Mouse (Mus musculus): ENCODE measurements around the gene Rbfox3. TPM values are rescaled to one million over a fixed set of nuclear protein-coding genes. Genes with fewer than 3 reads are reported as not detected.

The Rbfox3 gene
- 54.3 and 55.2 TPM in 2 replicates for polyA plus RNA-seq (2015; fragmentation: Nextera tagmentation; extraction: Ambion mirVana)

DNA sequence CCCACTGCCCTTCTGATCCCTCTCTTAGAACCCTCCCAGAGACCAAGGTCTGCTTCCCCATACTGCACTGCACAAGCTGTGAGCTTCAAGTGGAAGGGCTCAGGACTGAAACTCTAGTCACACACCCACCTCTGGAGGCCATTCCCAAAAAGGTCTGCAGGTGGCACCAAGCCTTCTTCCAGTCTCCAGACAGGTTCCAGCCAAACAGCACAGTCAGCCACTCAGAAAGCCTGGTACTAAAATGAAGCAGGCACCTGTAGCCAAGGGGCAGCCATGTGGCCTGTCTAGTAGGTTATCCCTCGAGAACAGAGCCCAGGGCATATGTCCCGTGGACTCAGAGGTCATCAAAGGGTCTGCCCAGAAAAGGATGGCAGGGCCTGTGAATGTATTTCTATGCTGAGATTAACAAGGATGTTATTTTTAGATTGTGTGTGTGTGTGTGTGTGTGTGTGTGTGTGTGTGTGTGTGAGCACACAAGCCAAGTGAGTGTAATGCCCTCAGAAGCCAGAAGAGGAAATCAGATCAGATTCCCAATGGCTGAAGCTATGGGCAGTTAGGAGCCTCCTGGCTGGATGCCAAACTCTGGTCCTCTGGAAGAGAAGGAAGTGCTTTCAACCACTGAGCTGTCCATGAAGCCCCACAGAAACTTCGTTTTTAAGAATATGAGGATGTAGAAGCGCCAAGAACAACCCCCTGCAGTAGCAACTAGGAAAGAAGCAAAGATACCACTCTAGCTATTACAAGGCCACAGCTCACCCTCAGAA, at the start of gene Rbfox3:
TSS of gene Rbfox3 (minus strand) at position 291 of the 764 bp plus-strand sequence.
- Histone ChIP-seq H3K4me1 (replicated peaks) (peaks cover 48% of the 10 kb centered on the region), H3K27me3 (peaks cover 15% of the 10 kb centered on the region), H3K27ac (peak within 1 kb of the TSS; percentile 99), H3K9me3 (no peaks in the 10 kb centered on the region), H3K9ac (0 out of 2 replicates have a peak within 1 kb of the TSS, but pooled peaks have one; percentile 13), H3K4me2 (peak within 1 kb of the TSS; percentile 88), H3K36me3 (no peaks in the 10 kb centered on the region), H3K4me3 (no peak within 1 kb of the TSS)
- ATAC-seq (ENCODE audit: low FRiP score) = no peak
- 63% methylated on average over 4 of the region's 4 CpGs for WGBS

DNA sequence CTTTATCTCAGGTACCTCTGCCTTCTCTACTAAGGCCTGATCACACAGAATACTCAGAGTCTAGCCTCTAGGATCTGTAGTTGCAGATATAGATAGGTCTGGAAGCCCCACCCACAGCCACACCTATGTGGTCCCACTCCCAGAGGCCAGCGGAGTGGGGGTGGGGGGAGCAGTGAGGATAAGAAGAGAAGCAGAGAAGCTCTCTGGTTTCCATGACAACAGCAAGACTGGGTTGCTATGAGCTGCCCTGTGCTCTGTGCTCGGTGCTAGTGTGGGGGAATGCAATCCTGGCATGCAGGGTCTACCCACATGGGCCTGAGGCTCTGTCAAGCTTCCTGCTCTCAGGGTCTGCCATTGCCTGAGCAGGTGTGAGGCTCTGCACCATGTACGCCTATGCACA, 49.3 kb upstream of the Rbfox3 start:
- Histone ChIP-seq H3K4me3 (no peak overlapping the region), H3K4me1 (replicated peaks) (peaks cover 62% of the 10 kb centered on the region), H3K27me3 (no peaks in the 10 kb centered on the region), H3K4me2 (no peak overlapping the region), H3K36me3 (no peaks in the 10 kb centered on the region), H3K27ac (no peak overlapping the region), H3K9ac (0 out of 2 replicates have a peak overlapping the region, but pooled peaks have one; percentile 4), H3K9me3 (no peaks in the 10 kb centered on the region)
- 37% methylated on average over 3 of the region's 3 CpGs for WGBS
- ATAC-seq (ENCODE audit: low FRiP score) = peak; percentile 27; the same call in 1 of the 2 replicates

DNA sequence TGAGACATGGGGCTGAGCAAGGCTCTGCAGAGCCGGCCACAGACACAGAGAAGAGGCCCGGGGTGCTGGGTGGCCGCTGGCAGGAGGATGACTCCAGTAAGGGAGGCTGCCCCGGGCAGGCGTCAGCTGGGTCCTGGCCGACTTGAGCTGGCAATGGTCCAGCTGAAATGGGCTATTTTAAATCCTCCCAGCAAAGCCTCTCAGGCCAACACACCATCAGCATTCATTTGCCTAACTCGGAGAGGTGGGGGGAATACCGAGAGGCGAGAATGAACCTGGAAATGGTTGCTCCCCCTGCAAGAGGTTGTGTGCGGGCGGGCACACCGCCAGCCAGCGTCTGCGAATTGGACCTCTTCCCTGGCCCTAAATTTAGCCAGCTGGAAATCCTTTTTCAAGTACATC, 45.7 kb upstream of the Rbfox3 start:
- H3K27ac ChIP-seq = peak overlapping the region; percentile 70
- H3K27me3 ChIP-seq = 0 out of 2 replicates have a peak, but pooled peaks cover 3% of the 10 kb centered on the region
- H3K4me3 ChIP-seq = no peak overlapping the region
- 41% methylated on average over 14 of the region's 14 CpGs for WGBS
- H3K4me2 ChIP-seq = peak overlapping the region; percentile 4; the same call in 1 of the 2 replicates
- H3K9me3 ChIP-seq = no peaks in the 10 kb centered on the region
- no peaks in the 10 kb centered on the region for H3K36me3 ChIP-seq
- peaks cover 62% of the 10 kb centered on the region for H3K4me1 ChIP-seq (replicated peaks)
- peak; percentile 55 for ATAC-seq (ENCODE audit: low FRiP score)
- peak overlapping the region; percentile 9; the same call in 1 of the 2 replicates for H3K9ac ChIP-seq

DNA sequence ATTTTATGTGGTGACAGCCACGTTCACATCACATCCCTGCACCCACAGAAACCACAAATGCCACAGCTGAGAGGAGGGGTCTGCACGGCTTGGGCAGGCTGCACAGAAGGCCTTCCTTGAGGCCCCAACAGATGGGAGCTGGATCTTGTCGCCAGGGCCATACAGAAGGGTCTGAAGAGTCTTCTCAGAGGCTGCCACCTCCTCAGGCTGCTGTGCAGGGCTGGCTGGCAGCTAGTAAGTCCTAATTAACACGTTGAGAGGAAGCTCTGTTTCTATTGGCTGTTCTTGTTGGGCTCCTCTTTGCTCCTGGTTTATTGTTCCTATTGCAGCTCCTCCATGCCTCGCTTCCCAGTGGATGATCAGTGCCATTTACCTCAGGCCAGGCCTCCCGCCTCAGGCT, 43.6 kb upstream of the Rbfox3 start:
- H3K27me3 ChIP-seq = 0 out of 2 replicates have a peak, but pooled peaks cover 3% of the 10 kb centered on the region
- peak overlapping the region; percentile 41 for H3K27ac ChIP-seq
- WGBS = 36% methylated on average over 6 of the region's 6 CpGs
- ATAC-seq (ENCODE audit: low FRiP score) = no peak
- peaks cover 48% of the 10 kb centered on the region for H3K4me1 ChIP-seq (replicated peaks)
- no peak overlapping the region for H3K4me3 ChIP-seq
- H3K9ac ChIP-seq = no peak overlapping the region
- no peaks in the 10 kb centered on the region for H3K9me3 ChIP-seq
- H3K36me3 ChIP-seq = no peaks in the 10 kb centered on the region
- H3K4me2 ChIP-seq = no peak overlapping the region

DNA sequence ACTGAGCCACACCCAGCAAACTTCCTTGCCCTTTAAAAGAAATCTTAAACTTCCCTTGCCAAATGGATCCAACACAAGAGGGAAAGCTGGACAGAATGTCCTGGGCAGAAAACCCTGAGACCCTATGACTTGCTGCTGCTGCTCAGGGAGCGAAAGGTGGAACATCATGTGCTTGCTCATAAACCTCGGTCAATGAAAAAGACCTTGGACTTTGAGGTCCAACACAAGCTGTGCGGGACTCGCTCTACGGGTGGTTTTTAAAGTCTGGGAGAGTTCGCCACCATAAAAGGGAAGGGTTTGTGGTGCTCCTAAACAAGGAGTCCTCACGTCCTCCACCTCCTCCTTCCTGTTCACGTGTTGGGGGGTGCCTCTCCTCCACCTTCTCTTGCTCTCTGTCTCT, 34.5 kb upstream of the Rbfox3 start:
- WGBS = 91% methylated on average over 8 of the region's 8 CpGs
- Histone ChIP-seq H3K9ac (no peak overlapping the region), H3K4me3 (no peak overlapping the region), H3K27ac (no peak overlapping the region), H3K4me1 (replicated peaks) (peaks cover 20% of the 10 kb centered on the region), H3K9me3 (no peaks in the 10 kb centered on the region), H3K27me3 (no peaks in the 10 kb centered on the region), H3K4me2 (no peak overlapping the region), H3K36me3 (no peaks in the 10 kb centered on the region)
- no peak for ATAC-seq (ENCODE audit: low FRiP score)

DNA sequence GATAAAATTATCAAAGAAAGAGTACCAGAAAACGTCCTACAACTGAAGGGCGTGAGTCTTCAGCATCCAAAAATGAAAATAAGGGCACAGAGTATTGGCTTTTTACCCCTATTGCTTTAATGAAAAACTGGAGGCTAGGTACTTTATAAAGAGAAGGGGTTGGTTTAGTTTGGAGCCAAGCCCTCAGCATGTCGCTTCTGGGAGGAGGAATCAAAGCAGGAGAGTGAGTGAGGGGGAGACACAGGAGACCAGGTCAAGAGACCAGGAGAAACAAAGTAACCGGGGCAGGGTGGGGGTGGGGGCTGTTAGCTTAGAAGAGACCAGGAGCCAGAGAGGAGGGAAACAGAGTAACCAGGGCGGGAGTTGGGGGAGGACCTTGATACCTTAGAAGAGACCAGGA, 29.9 kb upstream of the Rbfox3 start:
- no peak for ATAC-seq (ENCODE audit: low FRiP score)
- Histone ChIP-seq H3K36me3 (no peaks in the 10 kb centered on the region), H3K4me3 (no peak overlapping the region), H3K27me3 (no peaks in the 10 kb centered on the region), H3K4me2 (no peak overlapping the region), H3K9me3 (no peaks in the 10 kb centered on the region), H3K4me1 (replicated peaks) (peaks cover 14% of the 10 kb centered on the region), H3K9ac (no peak overlapping the region), H3K27ac (no peak overlapping the region)
- 41% methylated on average over 5 of the region's 5 CpGs for WGBS

DNA sequence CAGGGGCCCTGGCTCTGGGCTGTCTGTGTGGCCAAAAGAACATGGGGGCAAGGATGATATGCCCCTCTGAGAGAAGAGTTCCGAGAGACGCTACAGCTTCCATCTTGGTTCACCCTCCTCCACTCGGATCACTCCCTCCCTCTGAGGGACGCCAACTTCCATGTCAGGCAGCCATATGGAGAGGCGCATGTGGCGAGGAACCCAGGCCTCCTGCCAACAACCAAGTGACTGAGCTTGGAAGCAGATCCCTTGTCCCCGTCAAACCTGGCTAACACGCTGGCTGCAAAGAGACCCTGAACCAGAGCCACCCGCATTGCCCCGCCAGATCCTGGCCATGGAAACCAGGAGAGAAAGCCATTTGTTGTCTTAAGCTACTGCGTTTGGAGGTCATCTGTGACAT, 29.1 kb upstream of the Rbfox3 start:
- no peak overlapping the region for H3K4me2 ChIP-seq
- no peaks in the 10 kb centered on the region for H3K9me3 ChIP-seq
- no peak overlapping the region for H3K9ac ChIP-seq
- ATAC-seq (ENCODE audit: low FRiP score) = no peak
- WGBS = 45% methylated on average over 11 of the region's 11 CpGs
- no peak overlapping the region for H3K4me3 ChIP-seq
- no peak overlapping the region; the same call in 1 of the 2 replicates for H3K27ac ChIP-seq
- no peaks in the 10 kb centered on the region for H3K36me3 ChIP-seq
- H3K27me3 ChIP-seq = no peaks in the 10 kb centered on the region
- H3K4me1 ChIP-seq (replicated peaks) = peaks cover 15% of the 10 kb centered on the region

DNA sequence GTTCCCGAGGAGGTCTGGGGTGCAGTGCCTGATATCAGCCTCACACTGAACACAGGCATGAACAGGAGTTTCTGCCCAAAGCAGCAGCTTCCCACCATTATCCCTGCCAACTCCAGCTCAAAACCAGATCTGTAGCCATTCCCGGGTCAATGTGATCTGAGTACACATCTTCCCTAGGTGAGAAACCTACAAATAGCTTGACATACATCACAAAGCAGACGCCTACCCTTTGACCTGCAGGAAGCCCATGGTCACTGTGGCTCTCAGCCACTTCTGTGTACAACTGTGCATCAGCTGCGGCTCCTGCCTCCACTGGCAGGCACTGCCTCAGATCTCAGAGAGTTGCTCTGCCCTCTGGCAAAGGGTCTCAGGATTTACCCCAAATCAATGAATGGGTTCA, 28.3 kb upstream of the Rbfox3 start:
- Histone ChIP-seq H3K9ac (no peak overlapping the region), H3K27me3 (no peaks in the 10 kb centered on the region), H3K4me2 (no peak overlapping the region), H3K4me1 (replicated peaks) (peaks cover 12% of the 10 kb centered on the region; the same call in 1 of the 2 replicates), H3K36me3 (no peaks in the 10 kb centered on the region), H3K27ac (no peak overlapping the region), H3K9me3 (no peaks in the 10 kb centered on the region), H3K4me3 (no peak overlapping the region)
- 90% methylated on average over 4 of the region's 4 CpGs for WGBS
- ATAC-seq (ENCODE audit: low FRiP score) = no peak

DNA sequence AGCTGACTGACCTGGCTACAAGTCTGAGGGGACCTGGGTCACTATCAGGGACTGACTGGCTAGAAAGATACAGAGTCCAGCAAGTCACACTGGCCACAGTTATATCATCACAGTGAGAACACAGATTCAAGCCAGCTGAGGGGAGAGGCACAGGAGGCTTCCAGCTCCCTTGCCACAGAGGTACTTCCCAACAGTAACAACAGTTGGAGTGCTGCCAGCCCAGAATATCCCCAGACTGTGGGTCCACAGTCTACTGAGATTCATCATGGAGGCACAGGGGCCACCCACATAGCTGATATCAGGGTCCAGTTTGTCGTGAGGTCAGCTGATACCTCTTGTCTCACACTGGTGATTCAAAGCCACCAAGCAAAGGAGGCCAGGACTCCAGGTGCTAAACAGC, 23.5 kb upstream of the Rbfox3 start:
- Histone ChIP-seq H3K27me3 (no peaks in the 10 kb centered on the region), H3K9me3 (0 out of 2 replicates have a peak, but pooled peaks cover under 1% of the 10 kb centered on the region), H3K4me1 (replicated peaks) (0 out of 2 replicates have a peak, but pooled peaks cover 3% of the 10 kb centered on the region), H3K4me3 (no peak overlapping the region), H3K27ac (no peak overlapping the region), H3K36me3 (no peaks in the 10 kb centered on the region), H3K4me2 (no peak overlapping the region), H3K9ac (no peak overlapping the region)
- WGBS = 54% methylated on average over 1 of the region's 1 CpGs
- ATAC-seq (ENCODE audit: low FRiP score) = no peak

DNA sequence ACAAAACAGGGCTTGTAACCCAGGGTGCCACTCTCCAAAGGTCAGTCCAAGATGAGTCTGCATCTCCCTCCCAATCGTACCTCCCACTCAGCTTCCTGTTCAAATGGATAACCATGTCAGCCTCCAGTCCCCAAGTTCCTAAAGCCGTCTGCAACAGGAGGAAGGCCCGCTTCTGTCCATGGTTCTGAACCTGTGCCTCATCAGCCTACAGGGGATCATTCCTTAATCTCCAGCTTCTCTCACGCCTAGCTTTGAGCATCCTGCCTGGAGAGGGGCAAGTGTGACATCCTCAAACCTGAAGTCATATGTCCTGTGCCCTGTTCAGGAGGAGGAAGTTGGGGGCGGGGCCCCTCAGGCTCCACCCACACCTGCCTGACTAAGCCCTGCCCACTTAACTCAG, 15.7 kb upstream of the Rbfox3 start:
- Histone ChIP-seq H3K9ac (no peak overlapping the region), H3K4me2 (no peak overlapping the region), H3K4me3 (no peak overlapping the region), H3K36me3 (no peaks in the 10 kb centered on the region), H3K27me3 (no peaks in the 10 kb centered on the region), H3K9me3 (0 out of 2 replicates have a peak, but pooled peaks cover 4% of the 10 kb centered on the region), H3K4me1 (replicated peaks) (0 out of 2 replicates have a peak, but pooled peaks cover 4% of the 10 kb centered on the region), H3K27ac (no peak overlapping the region)
- no peak for ATAC-seq (ENCODE audit: low FRiP score)
- 12% methylated on average over 5 of the region's 5 CpGs for WGBS

DNA sequence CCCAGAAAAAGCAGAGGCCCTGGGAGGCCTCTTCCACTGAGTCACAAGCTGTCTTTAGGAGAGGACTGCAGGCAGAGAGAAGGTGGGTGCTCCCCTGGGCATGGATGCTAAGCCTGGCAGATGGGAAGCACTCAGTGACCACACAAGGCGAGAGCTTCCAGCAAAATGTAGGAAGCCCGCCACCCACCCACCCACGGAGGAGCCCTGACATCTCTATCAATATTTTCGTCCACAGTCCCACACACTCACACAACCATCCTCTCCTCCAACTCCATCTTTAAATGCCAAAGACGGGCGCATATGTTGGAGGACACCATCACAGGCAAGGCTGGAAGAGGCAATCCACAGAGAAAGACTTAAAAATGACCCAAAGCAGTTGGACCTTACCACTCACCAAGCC, 10.5 kb upstream of the Rbfox3 start:
- Histone ChIP-seq H3K4me3 (no peak overlapping the region), H3K4me2 (no peak overlapping the region), H3K9ac (no peak overlapping the region), H3K9me3 (no peaks in the 10 kb centered on the region), H3K27me3 (no peaks in the 10 kb centered on the region), H3K36me3 (no peaks in the 10 kb centered on the region), H3K4me1 (replicated peaks) (peaks cover 28% of the 10 kb centered on the region), H3K27ac (no peak overlapping the region)
- WGBS = 85% methylated on average over 6 of the region's 6 CpGs
- no peak for ATAC-seq (ENCODE audit: low FRiP score)

DNA sequence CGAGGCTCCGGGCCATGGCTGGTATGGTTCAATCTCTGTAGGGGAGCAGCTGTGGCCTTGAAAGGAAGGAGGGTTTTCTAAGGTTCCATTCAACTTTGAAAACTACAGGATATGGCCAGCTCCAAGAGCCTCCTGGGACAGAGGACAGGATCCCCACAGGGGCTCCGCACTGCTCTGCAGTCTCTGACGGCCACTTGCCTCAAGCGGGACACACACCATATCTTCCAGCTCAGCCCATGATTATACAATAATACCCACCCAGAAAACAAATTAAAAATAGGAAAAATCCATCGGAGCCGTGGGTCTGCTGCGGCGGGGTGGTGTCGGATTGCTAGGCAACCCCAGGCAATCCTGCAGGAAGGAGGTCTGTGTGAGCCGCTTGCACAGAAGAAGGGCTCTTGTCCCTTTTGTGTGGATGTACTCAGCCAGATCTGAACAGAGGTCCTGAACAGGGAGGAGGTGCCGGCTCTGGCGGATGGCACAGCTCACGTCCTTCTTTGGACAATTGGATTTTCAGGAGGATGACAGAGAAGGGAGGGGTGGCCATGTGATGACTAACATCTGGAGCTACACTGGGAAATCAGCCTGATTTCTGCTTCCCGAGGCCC, 5.1 kb upstream of the Rbfox3 start:
- Histone ChIP-seq H3K4me2 (peak overlapping the region; percentile 29), H3K36me3 (no peaks in the 10 kb centered on the region), H3K9me3 (no peaks in the 10 kb centered on the region), H3K27me3 (no peaks in the 10 kb centered on the region), H3K4me1 (replicated peaks) (peaks cover 38% of the 10 kb centered on the region), H3K4me3 (no peak overlapping the region), H3K27ac (peak overlapping the region; percentile 90), H3K9ac (peak overlapping the region; percentile 49)
- peak; percentile 48; the same call in 1 of the 2 replicates for ATAC-seq (ENCODE audit: low FRiP score)
- 9% methylated on average over 15 of the region's 15 CpGs for WGBS
